Mouse (Mus musculus) E14TG2a.4 (cell line): ENCODE data around the gene Fdxacb1.
A peak's percentile ranks its signal among the peaks of the same experiment; 100 is the strongest.

Source experiments
- H3K27me3 ChIP-seq: 2 replicates; pipeline ENCODE4 v1.6.1; 2014; ENCODE audit warnings: low read length, control low read depth; ENCODE audit not compliant: insufficient read depth
- H3K36me3 ChIP-seq: 2 replicates; pipeline ENCODE4 v1.6.1; 2014; ENCODE audit warnings: low read length, control low read depth; ENCODE audit not compliant: insufficient read depth
- H3K4me1 ChIP-seq: replicated peaks from 2 replicates; pipeline ENCODE4 v1.6.1; 2014; ENCODE audit warnings: low read depth, low read length, control low read depth
- H3K4me3 ChIP-seq: replicated peaks from 2 replicates; pipeline ENCODE4 v1.5.1; 2014; ENCODE audit warnings: mild to moderate bottlenecking, low read length
- H3K9me3 ChIP-seq: 2 replicates; pipeline ENCODE4 v1.6.1; 2014; ENCODE audit warnings: low read length, control low read depth
- CTCF ChIP-seq: conservative IDR thresholded peaks from 2 replicates; pipeline ENCODE4 v1.5.1; 2014; ENCODE audit warnings: low read length
- NANOG ChIP-seq: IDR thresholded peaks from 2 replicates; pipeline ENCODE4 v1.6.1; 2014; ENCODE audit warnings: borderline replicate concordance, low read length, mixed read lengths
- POU5F1 ChIP-seq: IDR thresholded peaks from 2 replicates; pipeline ENCODE4 v1.6.1; 2014; ENCODE audit warnings: low read length, borderline replicate concordance

Fdxacb1 gene

GRCm38 (mm10) chr9:50768107-50769002, at the start of gene Fdxacb1:
TSS of gene Fdxacb1 (plus strand) at chr9:50768236.
- peak; percentile 56 for TF ChIP-seq CTCF
- TF ChIP-seq NANOG, result no peak
- H3K27me3 ChIP-seq, result no peaks in the 10 kb centered on the region
- no peaks in the 10 kb centered on the region for H3K9me3 ChIP-seq
- H3K4me1 ChIP-seq, result peaks cover 20% of the 10 kb centered on the region
- H3K4me3 ChIP-seq, result peak within 1 kb of the TSS; percentile 89
- H3K36me3 ChIP-seq, result peaks cover 28% of the 10 kb centered on the region

GRCm38 (mm10) chr9:50718878-50719277, 49.2 kb upstream of the Fdxacb1 start:
- H3K4me1 ChIP-seq, result peaks cover 38% of the 10 kb centered on the region
- H3K9me3 ChIP-seq, result no peaks in the 10 kb centered on the region

GRCm38 (mm10) chr9:50721061-50721460, 47.0 kb upstream of the Fdxacb1 start:
- H3K36me3 ChIP-seq, result peaks cover 10% of the 10 kb centered on the region
- no peak overlapping the region for H3K4me3 ChIP-seq
- H3K27me3 ChIP-seq, result no peaks in the 10 kb centered on the region
- H3K4me1 ChIP-seq, result peaks cover 52% of the 10 kb centered on the region
- H3K9me3 ChIP-seq, result no peaks in the 10 kb centered on the region
- no peak for TF ChIP-seq POU5F1
- TF ChIP-seq CTCF, result no peak
- TF ChIP-seq NANOG, result no peak

More at GRCm38 (mm10) chr9:50718878-50719277, 49.2 kb upstream of the Fdxacb1 start:
- H3K27me3 ChIP-seq, result no peaks in the 10 kb centered on the region
- TF ChIP-seq NANOG, result no peak
- TF ChIP-seq POU5F1, result no peak
- TF ChIP-seq CTCF, result no peak
- H3K4me3 ChIP-seq, result no peak overlapping the region
- H3K36me3 ChIP-seq, result peaks cover under 1% of the 10 kb centered on the region; the same call in 1 of the 2 replicates

GRCm38 (mm10) chr9:50722451-50722911, 45.6 kb upstream of the Fdxacb1 start:
- no peak for TF ChIP-seq NANOG
- no peak for TF ChIP-seq POU5F1
- TF ChIP-seq CTCF, result no peak
- no peaks in the 10 kb centered on the region for H3K9me3 ChIP-seq
- H3K4me3 ChIP-seq, result 0 out of 2 replicates have a peak overlapping the region, but pooled peaks have one; percentile 20
- H3K4me1 ChIP-seq, result peaks cover 65% of the 10 kb centered on the region
- H3K27me3 ChIP-seq, result no peaks in the 10 kb centered on the region
- peaks cover 10% of the 10 kb centered on the region for H3K36me3 ChIP-seq

- no peaks in the 10 kb centered on the region for H3K27me3 ChIP-seq
- H3K4me1 ChIP-seq, result peaks cover 69% of the 10 kb centered on the region
- no peak overlapping the region for H3K4me3 ChIP-seq
Measured at GRCm38 (mm10) chr9:50723406-50723805, 44.6 kb upstream of the Fdxacb1 start.

GRCm38 (mm10) chr9:50724147-50724546, 43.9 kb upstream of the Fdxacb1 start:
- Histone ChIP-seq H3K4me3 (no peak overlapping the region), H3K27me3 (no peaks in the 10 kb centered on the region), H3K36me3 (peaks cover 10% of the 10 kb centered on the region), H3K4me1 (peaks cover 75% of the 10 kb centered on the region), H3K9me3 (no peaks in the 10 kb centered on the region)
- TF ChIP-seq CTCF (no peak), NANOG (no peak), POU5F1 (no peak)

More at GRCm38 (mm10) chr9:50723406-50723805, 44.6 kb upstream of the Fdxacb1 start:
- no peak for TF ChIP-seq NANOG
- Histone ChIP-seq H3K36me3 (peaks cover 10% of the 10 kb centered on the region), H3K9me3 (no peaks in the 10 kb centered on the region)

GRCm38 (mm10) chr9:50724661-50725330, 43.2 kb upstream of the Fdxacb1 start:
- TF ChIP-seq CTCF (no peak), POU5F1 (no peak), NANOG (no peak)
- H3K36me3 ChIP-seq, result peaks cover 10% of the 10 kb centered on the region
- H3K4me3 ChIP-seq, result no peak overlapping the region
- H3K4me1 ChIP-seq, result peaks cover 82% of the 10 kb centered on the region
- no peaks in the 10 kb centered on the region for H3K27me3 ChIP-seq
- H3K9me3 ChIP-seq, result no peaks in the 10 kb centered on the region

- Histone ChIP-seq H3K36me3 (peaks cover 10% of the 10 kb centered on the region), H3K4me3 (peak overlapping the region; percentile 83), H3K9me3 (no peaks in the 10 kb centered on the region), H3K27me3 (no peaks in the 10 kb centered on the region), H3K4me1 (peaks cover 81% of the 10 kb centered on the region)
- TF ChIP-seq POU5F1, result no peak
- no peak for TF ChIP-seq CTCF
- no peak for TF ChIP-seq NANOG
Measured at GRCm38 (mm10) chr9:50725921-50726590, 42.0 kb upstream of the Fdxacb1 start.
